Mouse (Mus musculus): Measurements from ENCODE around the gene Gbf1.

DNA sequence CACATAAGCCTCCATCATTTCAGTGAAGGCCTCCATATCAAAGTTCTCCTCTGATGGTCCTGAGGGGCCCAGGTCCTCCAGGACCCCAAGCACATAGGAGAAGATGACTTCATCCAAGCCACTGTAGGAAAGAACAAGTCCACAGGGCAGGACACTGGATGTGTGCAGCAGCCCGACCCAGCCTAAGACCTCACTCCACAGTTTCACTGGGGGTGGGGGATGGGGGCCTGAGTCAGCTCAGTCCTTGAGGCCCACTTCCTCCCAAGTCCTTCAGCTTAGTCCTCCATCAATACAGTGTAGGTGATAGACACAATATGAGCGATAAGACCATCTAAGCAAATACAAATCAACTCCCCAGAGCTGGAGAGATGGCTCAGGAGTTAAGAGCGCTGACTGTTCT, 179.6 kb downstream of the Gbf1 start:
- TF ChIP-seq CTCF (IDR thresholded peaks at IDR 0.05; ENCODE audit: control insufficient read depth, insufficient read depth, insufficient read length) (no peak), MAX (IDR thresholded peaks at IDR 0.05) (no peak), MYOD1 (IDR thresholded peaks at IDR 0.05; ENCODE audit: control insufficient read depth, insufficient read length, low read depth) (no peak), USF1 (IDR thresholded peaks at IDR 0.05; ENCODE audit: low read depth) (no peak), MYOG (IDR thresholded peaks at IDR 0.05; ENCODE audit: control insufficient read depth, extremely low read depth, insufficient read length) (no peak), FOSL1 (IDR thresholded peaks at IDR 0.05; ENCODE audit: insufficient read depth, low read length, poor library complexity, severe bottlenecking) (no peak), CEBPB (IDR thresholded peaks at IDR 0.05; ENCODE audit: low read depth) (no peak)
